ENCODE assay signal across 8 mouse cellular contexts in genomic region chr9:40414904-40415766, GRCm38 (mm10).
DNase-seq lines count a peak whose midpoint lies in the region; ATAC-seq and TF ChIP-seq lines count a peak whose summit lies in the region.

No protein-coding gene starts in this region.

- 31% methylated on average over 18 of the region's 18 CpGs for WGBS in intestine, postnatal 0 days
- WGBS in limb, embryonic 10.5 days: 35% methylated on average over 18 of the region's 18 CpGs
- 35% methylated on average over 18 of the region's 18 CpGs for WGBS in midbrain, embryonic 11.5 days

- peak; percentile 57 for ATAC-seq in intestine, postnatal 0 days
- peak; percentile 65 for ATAC-seq in midbrain, embryonic 11.5 days (ENCODE audit: low FRiP score)

- H3K4me3 ChIP-seq in intestine, postnatal 0 days (ENCODE audit: low read depth, low read length): peak overlapping the region; percentile 64
- H3K4me3 ChIP-seq in limb, embryonic 10.5 days: peak overlapping the region; percentile 71
- H3K4me3 ChIP-seq in midbrain, embryonic 11.5 days (ENCODE audit: low read depth, low read length): peak overlapping the region; percentile 64

- peak overlapping the region; percentile 53 for H3K9ac ChIP-seq in intestine, postnatal 0 days (ENCODE audit: low read depth, low read length)
- peak overlapping the region; percentile 80 for H3K9ac ChIP-seq in midbrain, embryonic 11.5 days (ENCODE audit: low read length)

- peak overlapping the region; percentile 94 for H3K4me2 ChIP-seq in intestine, postnatal 0 days (replicated peaks; ENCODE audit: low read depth)
- H3K4me2 ChIP-seq in midbrain, embryonic 11.5 days: peak overlapping the region; percentile 98

- H3K36me3 ChIP-seq in intestine, postnatal 0 days (ENCODE audit: control insufficient read depth, insufficient read depth): no peaks in the 10 kb centered on the region
- H3K36me3 ChIP-seq in limb, embryonic 10.5 days: no peaks in the 10 kb centered on the region
- no peaks in the 10 kb centered on the region for H3K36me3 ChIP-seq in midbrain, embryonic 11.5 days (ENCODE audit: control insufficient read depth, insufficient read depth, low read length)
- H3K36me3 ChIP-seq in splenic B cell, adult 2 months (ENCODE audit: control insufficient read depth, insufficient read depth, low read length, poor library complexity, severe bottlenecking): no peaks in the 10 kb centered on the region

- H3K27ac ChIP-seq in intestine, postnatal 0 days (ENCODE audit: low read depth, low read length): peak overlapping the region; percentile 21
- H3K27ac ChIP-seq in limb, embryonic 10.5 days: peak overlapping the region; percentile 82
- H3K27ac ChIP-seq in midbrain, embryonic 11.5 days (ENCODE audit: low read depth, low read length): no peak overlapping the region

- peak; percentile 91 for TF ChIP-seq CTCF in intestine, postnatal 0 days (IDR thresholded peaks at IDR 0.05; ENCODE audit: low read depth)

- no peaks in the 10 kb centered on the region for H3K27me3 ChIP-seq in intestine, postnatal 0 days (replicated peaks; ENCODE audit: control insufficient read depth, insufficient read depth, low read length)
- H3K27me3 ChIP-seq in limb, embryonic 10.5 days (ENCODE audit: low read depth, poor library complexity, severe bottlenecking): no peaks in the 10 kb centered on the region
- H3K27me3 ChIP-seq in midbrain, embryonic 11.5 days (ENCODE audit: control insufficient read depth, insufficient read depth, low read length): no peaks in the 10 kb centered on the region
- no peaks in the 10 kb centered on the region for H3K27me3 ChIP-seq in splenic B cell, adult 2 months (ENCODE audit: control insufficient read depth, insufficient read depth, low read length, poor library complexity, severe bottlenecking)

- peak; percentile 33 to 38 for DNase-seq in urinary bladder, postnatal 36 days (ENCODE audit: low spot score in 2 of 2)
- no peak for DNase-seq in urinary bladder, postnatal 10 days (ENCODE audit: low spot score)
- DNase-seq in embryo, embryonic 11 days: peak; percentile 91
- DNase-seq in heart, adult 18-20 months: peak; percentile 85 to 86
- peak; percentile 46 for DNase-seq in limb, embryonic 10.5 days (ENCODE audit: low spot score)
- DNase-seq in midbrain, embryonic 11.5 days (ENCODE audit: low spot score, missing footprints): peak; percentile 97
- peak; percentile 91 for DNase-seq in splenic B cell, adult 2 months (ENCODE audit: low read depth, low spot score)

- H3K4me1 ChIP-seq in intestine, postnatal 0 days (replicated peaks; ENCODE audit: control insufficient read depth, insufficient read depth, low read length): no peaks in the 10 kb centered on the region
- 0 out of 2 replicates have a peak, but pooled peaks cover 2% of the 10 kb centered on the region for H3K4me1 ChIP-seq in limb, embryonic 10.5 days
- no peaks in the 10 kb centered on the region for H3K4me1 ChIP-seq in midbrain, embryonic 11.5 days (ENCODE audit: control insufficient read depth, insufficient read depth, low read length)

- H3K9me3 ChIP-seq in intestine, postnatal 0 days (ENCODE audit: control insufficient read depth): no peaks in the 10 kb centered on the region
- no peaks in the 10 kb centered on the region for H3K9me3 ChIP-seq in limb, embryonic 10.5 days (replicated peaks)
- no peaks in the 10 kb centered on the region for H3K9me3 ChIP-seq in midbrain, embryonic 11.5 days (ENCODE audit: control insufficient read depth, low read length)
